Mouse (Mus musculus) thymus, adult 18-20 months (tissue): ENCODE measurements around the gene C77080.

ENCODE experiments used
- DNase-seq, 2 experiments: peaks; one replicate each; pipeline ENCODE4 v3.0.0; 2022; ENCODE audit warnings: mixed read lengths in 2 of 2

C77080 gene

GRCm38 (mm10) chr4:129261196-129261595 lies at the start of gene C77080:
Gene C77080 (minus strand): TSS chr4:129261404.
- no peak for DNase-seq

GRCm38 (mm10) chr4:129307936-129308335 lies 46.7 kb upstream of the C77080 start:
- DNase-seq: no peak

- no peak for DNase-seq
These were observed 43.1 kb upstream of the C77080 start for GRCm38 (mm10) chr4:129304306-129304705.

GRCm38 (mm10) chr4:129303816-129304215 lies 42.6 kb upstream of the C77080 start:
- no peak for DNase-seq

- DNase-seq: no peak
These were observed 42.2 kb upstream of the C77080 start for GRCm38 (mm10) chr4:129303401-129303800.

GRCm38 (mm10) chr4:129299121-129299520 lies 37.9 kb upstream of the C77080 start:
- no peak for DNase-seq

GRCm38 (mm10) chr4:129297724-129298123 lies 36.5 kb upstream of the C77080 start:
- DNase-seq: no peak

GRCm38 (mm10) chr4:129296066-129296465 lies 34.9 kb upstream of the C77080 start:
- DNase-seq: no peak

GRCm38 (mm10) chr4:129295188-129295587 lies 34.0 kb upstream of the C77080 start:
- DNase-seq: no peak

- no peak for DNase-seq
These were observed 32.5 kb upstream of the C77080 start for GRCm38 (mm10) chr4:129293702-129294101.

- DNase-seq: no peak
These were observed 31.6 kb upstream of the C77080 start for GRCm38 (mm10) chr4:129292831-129293230.

GRCm38 (mm10) chr4:129289671-129290070 lies 28.5 kb upstream of the C77080 start:
- DNase-seq: no peak

- no peak for DNase-seq
These were observed 26.9 kb upstream of the C77080 start for GRCm38 (mm10) chr4:129288067-129288466.

GRCm38 (mm10) chr4:129287472-129287981 lies 26.3 kb upstream of the C77080 start, which contains the start of gene Sync:
Gene Sync (plus strand): TSS chr4:129287617.
- no peak for DNase-seq

- no peak for DNase-seq
These were observed 25.7 kb upstream of the C77080 start for GRCm38 (mm10) chr4:129286683-129287471.

GRCm38 (mm10) chr4:129286001-129286682 lies 24.9 kb upstream of the C77080 start:
- DNase-seq: no peak

- DNase-seq: no peak
These were observed 23.5 kb upstream of the C77080 start for GRCm38 (mm10) chr4:129284685-129285084.

GRCm38 (mm10) chr4:129283226-129283625 lies 22.0 kb upstream of the C77080 start:
- no peak for DNase-seq

GRCm38 (mm10) chr4:129282786-129283185 lies 21.6 kb upstream of the C77080 start:
- no peak for DNase-seq

- peak; percentile 81 to 82 for DNase-seq
These were observed 15.3 kb upstream of the C77080 start for GRCm38 (mm10) chr4:129276453-129276865.

- DNase-seq: no peak
These were observed 11.5 kb upstream of the C77080 start for GRCm38 (mm10) chr4:129272756-129273046.

GRCm38 (mm10) chr4:129271991-129272755 lies 11.0 kb upstream of the C77080 start:
- no peak for DNase-seq

- no peak for DNase-seq
These were observed 7.5 kb upstream of the C77080 start for GRCm38 (mm10) chr4:129268698-129269097.
